Mouse (Mus musculus) layer of hippocampus, postnatal 10 days (tissue): ENCODE results near the gene Selp. TPM values are rescaled to one million over a fixed set of nuclear protein-coding genes. Genes with fewer than 3 reads are reported as not detected.

Source experiments
- DNase-seq, 2 experiments: peaks; one replicate each; pipeline ENCODE4 v3.0.0; 2021; ENCODE audit warnings: low spot score in 2 of 2
- total RNA-seq, 2 experiments: library from RNA; stranded (reverse); gene quantifications; 2 replicates each; pipeline ENCODE4 v1.2.3; 2021

Gene Selp
- total RNA-seq, 2 experiments from 2014 or later, result 0.16 TPM; not detected in 1

DNA sequence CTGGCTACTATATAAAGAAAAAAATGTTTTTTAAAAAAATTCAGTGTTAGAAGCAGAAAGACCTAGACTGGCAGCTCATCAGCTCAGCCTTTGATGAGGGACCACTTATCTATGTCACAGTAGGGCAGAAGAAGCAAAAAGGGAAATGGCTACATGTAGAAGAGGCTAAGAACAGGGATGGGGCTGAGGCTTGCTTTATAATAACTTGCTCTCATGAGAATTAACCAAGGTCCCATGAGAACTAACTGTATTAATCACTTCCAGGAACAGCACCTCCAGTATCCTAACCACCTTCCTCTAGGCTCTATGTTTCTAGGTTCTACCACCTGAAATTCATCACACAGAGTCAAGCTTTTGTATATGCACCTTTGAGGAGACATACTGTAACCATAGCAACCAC is 61.8 kb downstream of the Selp start:
- DNase-seq, result no peak

DNA sequence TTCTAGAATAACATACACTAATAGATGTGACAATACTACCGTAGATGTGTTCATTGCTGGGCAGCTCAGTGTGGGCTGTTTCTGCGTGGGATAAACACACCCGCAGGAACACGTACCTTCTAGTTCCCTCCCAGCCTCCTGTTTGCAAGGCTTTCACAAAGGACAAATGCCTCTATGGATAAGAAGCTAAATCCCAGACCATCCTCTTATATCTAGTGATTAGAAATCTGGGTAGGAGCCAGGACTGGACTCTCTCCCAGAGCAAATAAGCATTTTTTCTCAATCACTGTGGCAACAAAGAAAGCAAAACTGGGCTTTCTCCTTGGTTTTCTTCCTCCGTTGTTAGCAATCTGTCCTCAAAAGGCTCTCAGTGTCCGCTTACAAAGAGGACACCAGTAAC is 63.4 kb downstream of the Selp start:
- DNase-seq, result no peak

DNA sequence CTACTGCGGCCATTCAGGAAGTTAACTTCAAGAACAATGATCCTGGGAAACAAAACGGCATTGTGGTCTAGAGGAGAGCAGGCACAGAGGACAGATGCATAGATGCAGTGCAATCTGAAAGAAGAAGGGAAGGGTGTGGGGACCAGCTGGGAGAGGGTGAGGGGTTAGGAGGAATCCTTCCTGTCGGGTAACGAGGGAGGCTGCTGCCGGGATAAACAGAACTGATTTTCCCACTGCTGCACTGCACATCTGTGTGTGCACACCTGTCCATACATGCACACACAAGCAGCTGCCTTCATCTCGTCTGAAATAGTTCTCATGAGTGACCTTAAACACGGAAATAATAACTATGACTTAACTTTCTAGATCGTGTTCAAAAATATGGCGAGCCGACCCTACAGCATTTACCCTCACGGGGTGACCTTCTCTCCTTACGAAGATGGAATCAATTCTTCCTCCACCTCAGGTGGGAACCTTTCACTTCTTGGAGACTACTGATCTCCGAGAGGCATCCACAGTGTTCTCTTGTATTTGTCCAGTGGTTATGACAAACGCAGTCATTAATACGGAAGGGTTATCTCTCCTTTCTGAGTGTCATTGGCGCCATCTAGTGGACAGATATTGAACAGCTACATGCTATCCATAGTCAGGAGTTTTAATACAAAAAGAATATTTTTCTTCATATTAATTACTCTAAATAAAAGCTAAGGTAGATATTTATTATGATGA is 69.2 kb downstream of the Selp start:
- DNase-seq, result peak; percentile 76

DNA sequence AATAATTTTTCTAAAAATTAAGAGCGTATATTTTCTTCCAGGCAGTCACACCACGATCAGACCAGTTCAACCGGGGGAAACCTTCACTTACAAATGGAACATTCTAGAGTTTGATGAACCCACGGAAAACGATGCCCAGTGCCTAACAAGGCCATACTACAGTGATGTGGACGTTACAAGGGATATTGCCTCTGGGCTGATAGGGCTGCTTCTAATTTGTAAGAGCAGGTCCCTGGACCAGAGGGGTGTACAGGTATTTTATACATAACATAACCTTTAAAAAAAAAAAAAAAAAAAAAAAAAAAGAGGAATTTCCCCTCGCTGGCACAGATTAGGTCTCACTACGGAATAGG is 69.8 kb downstream of the Selp start:
- DNase-seq, result no peak

DNA sequence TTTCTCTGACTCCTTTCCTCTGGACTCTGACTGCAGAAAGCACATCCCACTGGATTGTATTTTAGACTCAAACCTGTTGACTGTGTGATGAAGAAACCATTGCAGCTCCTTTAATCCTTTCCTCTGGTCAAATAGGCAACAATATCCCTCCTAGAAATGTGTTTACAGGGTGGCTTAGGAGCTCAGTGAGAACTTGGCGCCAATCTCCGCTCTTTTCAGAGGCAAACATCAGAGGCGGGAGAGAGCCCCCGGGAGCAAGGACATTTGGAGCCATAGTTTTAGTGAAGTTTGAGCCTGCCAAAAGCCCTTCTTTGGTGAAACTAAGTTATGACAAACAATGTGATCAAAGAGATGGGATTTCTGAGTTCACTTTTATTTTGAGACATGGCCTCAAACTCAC is 70.3 kb downstream of the Selp start:
- no peak for DNase-seq

DNA sequence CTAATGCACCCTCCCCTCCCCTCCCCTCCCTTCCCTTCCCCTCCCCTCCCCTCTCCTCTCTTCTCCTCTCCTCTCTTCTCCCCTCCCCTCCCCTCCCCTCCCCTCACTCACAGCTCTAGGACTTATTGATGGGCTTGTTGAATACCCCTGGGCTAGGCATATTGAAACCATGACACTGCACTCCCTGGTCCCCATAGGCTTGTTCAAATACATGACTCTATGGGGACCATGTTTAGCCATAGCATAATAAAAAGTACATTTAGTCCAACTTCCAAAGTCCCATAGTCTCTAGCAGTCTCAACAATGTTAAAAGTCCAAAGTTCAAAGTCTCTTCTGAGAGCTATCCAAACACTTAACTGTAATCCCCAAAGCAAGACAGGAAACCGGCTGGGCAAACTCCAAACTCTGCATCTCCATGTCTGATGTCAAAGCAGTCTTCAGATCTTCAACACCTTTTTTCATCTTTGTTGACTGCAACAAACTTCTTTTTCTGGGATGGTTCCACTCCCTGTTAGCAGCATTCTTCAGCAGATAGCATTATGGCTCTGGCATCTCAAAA is 72.0 kb downstream of the Selp start:
- DNase-seq, result no peak

DNA sequence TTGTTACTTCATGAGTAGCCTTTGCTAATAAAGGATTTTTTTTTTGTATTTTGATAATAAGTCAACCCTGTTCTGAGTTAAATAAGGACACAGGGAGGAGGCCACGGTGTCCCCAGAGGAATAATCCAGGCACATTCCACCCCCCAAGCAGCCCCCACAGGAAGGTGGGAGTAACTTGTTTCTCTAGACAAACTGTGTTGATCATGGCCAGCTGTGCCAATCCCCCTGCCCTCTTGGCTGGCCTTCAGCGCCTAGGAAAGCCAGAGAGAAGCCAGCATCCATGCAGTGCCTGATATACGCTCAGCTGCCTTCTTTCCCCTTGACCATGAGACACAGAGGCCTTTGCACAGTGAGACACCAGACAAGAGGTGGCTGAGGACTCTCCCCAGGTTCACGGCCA is 84.5 kb downstream of the Selp start:
- DNase-seq, result no peak

Other genes with a start within 250 kb of the Selp start
- 10 to 100 TPM; 21.6 to 22.8 TPM for gene Scyl3, start 186.2 kb upstream of the Selp start, total RNA-seq
- gene BC055324, start 120.5 kb upstream of the Selp start, total RNA-seq, result 1 to 10 TPM; 2.0 to 2.3 TPM
- gene Mettl18, start 120.4 kb upstream of the Selp start, total RNA-seq, result 1 to 10 TPM; 4.5 to 4.7 TPM
- not detected for gene Sele, start 67.0 kb upstream of the Selp start, total RNA-seq
- gene Sell, start 53.3 kb upstream of the Selp start, total RNA-seq, result under 1 TPM in 1 of 2 experiments, not detected in 1; 0.16 TPM
- gene F5, start 36.6 kb downstream of the Selp start, total RNA-seq, result 1 to 10 TPM in 1 of 2 experiments, under 1 TPM in 1; 0.40 to 1.4 TPM
- 10 to 100 TPM in 1 of 2 experiments, 1 to 10 TPM in 1; 9.8 to 10.1 TPM for gene Slc19a2, start 133.8 kb downstream of the Selp start, total RNA-seq
- gene Ccdc181, start 160.3 kb downstream of the Selp start, total RNA-seq, result 10 to 100 TPM; 20.2 TPM
- 10 to 100 TPM; 21.7 to 23.8 TPM for gene Nme7, start 188.9 kb downstream of the Selp start, total RNA-seq
- 10 to 100 TPM; 25.8 to 29.8 TPM for gene Blzf1, start 192.2 kb downstream of the Selp start, total RNA-seq